Mouse (Mus musculus): ENCODE results near the gene Foxred1. TPM values are rescaled to one million over a fixed set of nuclear protein-coding genes. Genes with fewer than 3 reads are reported as not detected.

The Foxred1 gene
- polyA plus RNA-seq, 1 experiment from 2014 or later = 46.7 TPM

GRCm38 (mm10) chr9:35183359-35183758 lies 27.5 kb downstream of the Foxred1 start:
- Histone ChIP-seq H3K4me1 (replicated peaks) (no peaks in the 10 kb centered on the region), H3K36me3 (peaks cover 20% of the 10 kb centered on the region), H3K4me3 (no peak overlapping the region), H3K27ac (no peak overlapping the region), H3K9me3 (no peaks in the 10 kb centered on the region), H3K27me3 (ENCODE audit: insufficient read depth, poor library complexity, severe bottlenecking) (no peaks in the 10 kb centered on the region)
- 65% methylated on average over 5 of the region's 5 CpGs for WGBS
- DNase-seq (ENCODE audit: low spot score) = no peak

GRCm38 (mm10) chr9:35182832-35183231 lies 28.0 kb downstream of the Foxred1 start:
- H3K4me1 ChIP-seq (replicated peaks) = no peaks in the 10 kb centered on the region
- H3K36me3 ChIP-seq = peaks cover 15% of the 10 kb centered on the region
- no peaks in the 10 kb centered on the region for H3K27me3 ChIP-seq (ENCODE audit: insufficient read depth, poor library complexity, severe bottlenecking)
- H3K9me3 ChIP-seq = no peaks in the 10 kb centered on the region
- DNase-seq (ENCODE audit: low spot score) = no peak
- H3K4me3 ChIP-seq = no peak overlapping the region
- 90% methylated on average over 2 of the region's 2 CpGs for WGBS
- H3K27ac ChIP-seq = no peak overlapping the region

- Histone ChIP-seq H3K27ac (peak overlapping the region; percentile 94), H3K4me1 (replicated peaks) (peaks cover 13% of the 10 kb centered on the region), H3K27me3 (ENCODE audit: insufficient read depth, poor library complexity, severe bottlenecking) (no peaks in the 10 kb centered on the region), H3K9me3 (no peaks in the 10 kb centered on the region), H3K4me3 (peak overlapping the region; percentile 72), H3K36me3 (peaks cover 1% of the 10 kb centered on the region)
- 52% methylated on average over 14 of the region's 14 CpGs for WGBS
- no peak for DNase-seq (ENCODE audit: low spot score)
Measured at GRCm38 (mm10) chr9:35176124-35176659, 34.7 kb downstream of the Foxred1 start.

GRCm38 (mm10) chr9:35175251-35176123 lies 35.4 kb downstream of the Foxred1 start, which contains the start of gene Dcps:
Gene Dcps, minus strand, starts transcription at chr9:35176061.
- H3K27ac ChIP-seq = peak within 1 kb of the TSS; percentile 94
- DNase-seq (ENCODE audit: low spot score) = peak; percentile 93
- under 1% methylated on average over 38 of the region's 38 CpGs for WGBS

GRCm38 (mm10) chr9:35173331-35173730 lies 37.5 kb downstream of the Foxred1 start:
- Histone ChIP-seq H3K27ac (no peak overlapping the region), H3K36me3 (peaks cover 26% of the 10 kb centered on the region), H3K27me3 (ENCODE audit: insufficient read depth, poor library complexity, severe bottlenecking) (no peaks in the 10 kb centered on the region), H3K4me3 (no peak overlapping the region), H3K4me1 (replicated peaks) (peaks cover 13% of the 10 kb centered on the region), H3K9me3 (no peaks in the 10 kb centered on the region)
- DNase-seq (ENCODE audit: low spot score) = no peak
- WGBS = 85% methylated on average over 1 of the region's 1 CpGs

More at GRCm38 (mm10) chr9:35175251-35176123, 35.4 kb downstream of the Foxred1 start, which contains the start of gene Dcps:
- H3K9me3 ChIP-seq = no peaks in the 10 kb centered on the region
- H3K4me3 ChIP-seq = peak within 1 kb of the TSS; percentile 72
- H3K27me3 ChIP-seq (ENCODE audit: insufficient read depth, poor library complexity, severe bottlenecking) = no peaks in the 10 kb centered on the region
- peaks cover 8% of the 10 kb centered on the region for H3K36me3 ChIP-seq
- H3K4me1 ChIP-seq (replicated peaks) = peaks cover 13% of the 10 kb centered on the region

GRCm38 (mm10) chr9:35170071-35170470 lies 40.8 kb downstream of the Foxred1 start:
- WGBS = 92% methylated on average over 7 of the region's 7 CpGs
- H3K36me3 ChIP-seq = peaks cover 32% of the 10 kb centered on the region
- H3K4me3 ChIP-seq = no peak overlapping the region
- H3K9me3 ChIP-seq = no peaks in the 10 kb centered on the region
- DNase-seq (ENCODE audit: low spot score) = no peak
- H3K4me1 ChIP-seq (replicated peaks) = peaks cover 26% of the 10 kb centered on the region
- no peak overlapping the region for H3K27ac ChIP-seq
- H3K27me3 ChIP-seq (ENCODE audit: insufficient read depth, poor library complexity, severe bottlenecking) = no peaks in the 10 kb centered on the region

GRCm38 (mm10) chr9:35166798-35167635 lies 43.8 kb downstream of the Foxred1 start:
- Histone ChIP-seq H3K4me1 (replicated peaks) (peaks cover 16% of the 10 kb centered on the region), H3K4me3 (no peak overlapping the region), H3K27me3 (ENCODE audit: insufficient read depth, poor library complexity, severe bottlenecking) (no peaks in the 10 kb centered on the region), H3K27ac (peak overlapping the region; percentile 51; the same call in 1 of the 2 replicates), H3K36me3 (peaks cover 39% of the 10 kb centered on the region), H3K9me3 (no peaks in the 10 kb centered on the region)
- no peak for DNase-seq (ENCODE audit: low spot score)
- 32% methylated on average over 9 of the region's 9 CpGs for WGBS

GRCm38 (mm10) chr9:35166144-35166797 lies 44.6 kb downstream of the Foxred1 start:
- Histone ChIP-seq H3K27ac (no peak overlapping the region), H3K4me1 (replicated peaks) (peaks cover 16% of the 10 kb centered on the region), H3K36me3 (peaks cover 39% of the 10 kb centered on the region), H3K4me3 (no peak overlapping the region), H3K9me3 (no peaks in the 10 kb centered on the region), H3K27me3 (ENCODE audit: insufficient read depth, poor library complexity, severe bottlenecking) (no peaks in the 10 kb centered on the region)
- no peak for DNase-seq (ENCODE audit: low spot score)
- WGBS = 38% methylated on average over 3 of the region's 3 CpGs

- 82% methylated on average over 5 of the region's 5 CpGs for WGBS
Measured at GRCm38 (mm10) chr9:35164142-35164874, 46.5 kb downstream of the Foxred1 start.

GRCm38 (mm10) chr9:35163011-35163690 lies 47.7 kb downstream of the Foxred1 start:
- no peak overlapping the region for H3K4me3 ChIP-seq
- H3K27ac ChIP-seq = no peak overlapping the region
- H3K27me3 ChIP-seq (ENCODE audit: insufficient read depth, poor library complexity, severe bottlenecking) = no peaks in the 10 kb centered on the region
- 94% methylated on average over 11 of the region's 11 CpGs for WGBS
- H3K9me3 ChIP-seq = no peaks in the 10 kb centered on the region
- H3K36me3 ChIP-seq = peaks cover 13% of the 10 kb centered on the region; the same call in 1 of the 2 replicates
- H3K4me1 ChIP-seq (replicated peaks) = peaks cover 18% of the 10 kb centered on the region
- no peak for DNase-seq (ENCODE audit: low spot score)

More at GRCm38 (mm10) chr9:35164142-35164874, 46.5 kb downstream of the Foxred1 start:
- DNase-seq (ENCODE audit: low spot score) = no peak
- Histone ChIP-seq H3K27ac (no peak overlapping the region), H3K27me3 (ENCODE audit: insufficient read depth, poor library complexity, severe bottlenecking) (no peaks in the 10 kb centered on the region), H3K4me1 (replicated peaks) (peaks cover 18% of the 10 kb centered on the region), H3K9me3 (no peaks in the 10 kb centered on the region), H3K36me3 (peaks cover 19% of the 10 kb centered on the region), H3K4me3 (no peak overlapping the region)

- H3K36me3 ChIP-seq = peaks cover 18% of the 10 kb centered on the region
- no peak overlapping the region for H3K27ac ChIP-seq
- H3K4me1 ChIP-seq (replicated peaks) = peaks cover 6% of the 10 kb centered on the region
- WGBS = 91% methylated on average over 7 of the region's 7 CpGs
- no peak for DNase-seq (ENCODE audit: low spot score)
- H3K9me3 ChIP-seq = no peaks in the 10 kb centered on the region
- H3K4me3 ChIP-seq = no peak overlapping the region
- H3K27me3 ChIP-seq (ENCODE audit: insufficient read depth, poor library complexity, severe bottlenecking) = no peaks in the 10 kb centered on the region
Measured at GRCm38 (mm10) chr9:35161721-35162120, 49.1 kb downstream of the Foxred1 start.
